In genomic region chr5:135701601-135702000, GRCm38 (mm10) we compare ENCODE assay signal across 12 mouse cellular contexts.
"Had no signal": no experiment of that assay in that cellular context is flagged by ENCODE, and none has a peak within 500 bp of the region (broad histone marks: within the 10 kb centered on the region; RNA-seq: fewer than 3 reads in every experiment).

No protein-coding gene starts in this region.

- H3K9me3 ChIP-seq: kidney, embryonic 15.5 days; limb, embryonic 12.5 days; liver, embryonic 13.5 days; lung, embryonic 15.5 days; midbrain, embryonic 10.5 days; neural tube, embryonic 12.5 days had no signal

- H3K9ac ChIP-seq: kidney, embryonic 15.5 days; limb, embryonic 12.5 days; liver, embryonic 13.5 days; liver, postnatal 0 days; lung, embryonic 15.5 days; neural tube, embryonic 12.5 days had no signal

- H3K27me3 ChIP-seq: kidney, embryonic 15.5 days; limb, embryonic 12.5 days; liver, embryonic 13.5 days; lung, embryonic 15.5 days; neural tube, embryonic 12.5 days had no signal

- H3K4me3 ChIP-seq: kidney, embryonic 15.5 days; limb, embryonic 12.5 days; liver, embryonic 13.5 days; lung, embryonic 15.5 days; midbrain, embryonic 10.5 days; neural tube, embryonic 12.5 days had no signal

- H3K4me2 ChIP-seq: kidney, embryonic 15.5 days; limb, embryonic 12.5 days; liver, embryonic 13.5 days; lung, embryonic 15.5 days; neural tube, embryonic 12.5 days had no signal

- DNase-seq: kidney, postnatal 14 days; liver; liver, embryonic 13.5 days; liver, postnatal 0 days; lung, postnatal 14 days; midbrain, embryonic 14.5 days; thymus, postnatal 14 days had no signal

- ATAC-seq: liver, postnatal 0 days had no signal

- H3K27ac ChIP-seq: kidney, embryonic 15.5 days; limb, embryonic 12.5 days; liver, embryonic 13.5 days; lung, embryonic 15.5 days; midbrain, embryonic 10.5 days; neural tube, embryonic 12.5 days had no signal

- H3K4me1 ChIP-seq: kidney, embryonic 15.5 days; limb, embryonic 12.5 days; lung, embryonic 15.5 days; midbrain, embryonic 10.5 days; neural tube, embryonic 12.5 days had no signal
